Mouse (Mus musculus): Measurements from ENCODE around the gene Rbm20. TPM values are rescaled to one million over a fixed set of nuclear protein-coding genes. Genes with fewer than 3 reads are reported as not detected.

The Rbm20 gene
- total RNA-seq, 2 experiments from 2014 or later, result 0.17 TPM; not detected in 1

- ATAC-seq (replicated peaks; ENCODE audit: poor library complexity), result no peak
Observed at GRCm38 (mm10) chr19:53670625-53671141, 6.4 kb upstream of the Rbm20 start.

- no peak for ATAC-seq (replicated peaks; ENCODE audit: poor library complexity)
Observed at GRCm38 (mm10) chr19:53671432-53671831, 5.7 kb upstream of the Rbm20 start.

GRCm38 (mm10) chr19:53674131-53674925 is 2.8 kb upstream of the Rbm20 start:
- no peak for ATAC-seq (replicated peaks; ENCODE audit: poor library complexity)

- no peak for ATAC-seq (replicated peaks; ENCODE audit: poor library complexity)
Observed at GRCm38 (mm10) chr19:53676228-53676627, 878 bp upstream of the Rbm20 start.

- ATAC-seq (replicated peaks; ENCODE audit: poor library complexity), result no peak
Observed at GRCm38 (mm10) chr19:53679194-53679593, 2.1 kb downstream of the Rbm20 start.

- ATAC-seq (replicated peaks; ENCODE audit: poor library complexity), result no peak
Observed at GRCm38 (mm10) chr19:53679981-53680380, 2.9 kb downstream of the Rbm20 start.

GRCm38 (mm10) chr19:53682427-53682826 is 5.3 kb downstream of the Rbm20 start:
- ATAC-seq (replicated peaks; ENCODE audit: poor library complexity), result no peak

- no peak for ATAC-seq (replicated peaks; ENCODE audit: poor library complexity)
Observed at GRCm38 (mm10) chr19:53687592-53687991, 10.5 kb downstream of the Rbm20 start.

GRCm38 (mm10) chr19:53690816-53691215 is 13.7 kb downstream of the Rbm20 start:
- ATAC-seq (replicated peaks; ENCODE audit: poor library complexity), result no peak

- no peak for ATAC-seq (replicated peaks; ENCODE audit: poor library complexity)
Observed at GRCm38 (mm10) chr19:53694020-53694419, 16.9 kb downstream of the Rbm20 start.

GRCm38 (mm10) chr19:53696079-53696478 is 19.0 kb downstream of the Rbm20 start:
- ATAC-seq (replicated peaks; ENCODE audit: poor library complexity), result no peak

- no peak for ATAC-seq (replicated peaks; ENCODE audit: poor library complexity)
Observed at GRCm38 (mm10) chr19:53696655-53697054, 19.5 kb downstream of the Rbm20 start.

GRCm38 (mm10) chr19:53697376-53698126 is 20.4 kb downstream of the Rbm20 start:
- ATAC-seq (replicated peaks; ENCODE audit: poor library complexity), result no peak

GRCm38 (mm10) chr19:53699671-53700070 is 22.6 kb downstream of the Rbm20 start:
- no peak for ATAC-seq (replicated peaks; ENCODE audit: poor library complexity)

- ATAC-seq (replicated peaks; ENCODE audit: poor library complexity), result no peak
Observed at GRCm38 (mm10) chr19:53701434-53701833, 24.3 kb downstream of the Rbm20 start.

- peak; percentile 98 for ATAC-seq (replicated peaks; ENCODE audit: poor library complexity)
Observed at GRCm38 (mm10) chr19:53704895-53705823, 28.1 kb downstream of the Rbm20 start.

GRCm38 (mm10) chr19:53708401-53708800 is 31.3 kb downstream of the Rbm20 start:
- no peak for ATAC-seq (replicated peaks; ENCODE audit: poor library complexity)

- peak; percentile 34 for ATAC-seq (replicated peaks; ENCODE audit: poor library complexity)
Observed at GRCm38 (mm10) chr19:53710861-53711260, 33.8 kb downstream of the Rbm20 start.

- no peak for ATAC-seq (replicated peaks; ENCODE audit: poor library complexity)
Observed at GRCm38 (mm10) chr19:53711261-53711890, 34.3 kb downstream of the Rbm20 start.

- ATAC-seq (replicated peaks; ENCODE audit: poor library complexity), result no peak
Observed at GRCm38 (mm10) chr19:53712297-53713025, 35.4 kb downstream of the Rbm20 start.
